Mouse (Mus musculus) frontal cortex, adult 2 months (tissue): Measurements from ENCODE around the gene Neurod2. TPM values are rescaled to one million over a fixed set of nuclear protein-coding genes. Genes with fewer than 3 reads are reported as not detected.

Source experiments
- DNase-seq, 2 experiments: peaks; one replicate each; pipeline ENCODE4 v3.0.0; 2022; ENCODE audit warnings: low spot score in 1 of 2; ENCODE audit errors: extremely low spot score in 1 of 2
- polyA plus RNA-seq: library from polyadenylated mRNA; depleted of rRNA; stranded (reverse); fragments of >200 nt; gene quantifications from 2 replicates; pipeline ENCODE4 v1.2.3, GENCODE M21; 2012

Gene Neurod2
- polyA plus RNA-seq, 1 experiment, result 33.9 TPM

- DNase-seq, result no peak
Observed at GRCm38 (mm10) chr11:98333981-98334741, 4.7 kb upstream of the Neurod2 start.

- DNase-seq, result no peak
Observed at GRCm38 (mm10) chr11:98333263-98333696, 3.8 kb upstream of the Neurod2 start.

- no peak for DNase-seq
Observed at GRCm38 (mm10) chr11:98332841-98333240, 3.4 kb upstream of the Neurod2 start.

- DNase-seq, result no peak
Observed at GRCm38 (mm10) chr11:98332186-98332585, 2.7 kb upstream of the Neurod2 start.

GRCm38 (mm10) chr11:98331401-98331800 is 2.0 kb upstream of the Neurod2 start:
- DNase-seq, result no peak

- no peak for DNase-seq
Observed at GRCm38 (mm10) chr11:98330745-98331204, 1.3 kb upstream of the Neurod2 start.

GRCm38 (mm10) chr11:98329960-98330744 is 704 bp upstream of the Neurod2 start:
- DNase-seq, result no peak

- DNase-seq, result no peak
Observed at GRCm38 (mm10) chr11:98328371-98329069, 928 bp downstream of the Neurod2 start.

GRCm38 (mm10) chr11:98328031-98328370 is 1.4 kb downstream of the Neurod2 start:
- no peak for DNase-seq

- DNase-seq, result no peak
Observed at GRCm38 (mm10) chr11:98327136-98328030, 2.1 kb downstream of the Neurod2 start.

GRCm38 (mm10) chr11:98326741-98327135 is 2.7 kb downstream of the Neurod2 start:
- DNase-seq, result no peak

- no peak for DNase-seq
Observed at GRCm38 (mm10) chr11:98325821-98326218, 3.6 kb downstream of the Neurod2 start.

GRCm38 (mm10) chr11:98325191-98325820 is 4.1 kb downstream of the Neurod2 start:
- no peak for DNase-seq

GRCm38 (mm10) chr11:98323933-98324332 is 5.5 kb downstream of the Neurod2 start:
- no peak for DNase-seq

- DNase-seq, result no peak
Observed at GRCm38 (mm10) chr11:98323136-98323866, 6.1 kb downstream of the Neurod2 start.

- DNase-seq, result no peak
Observed at GRCm38 (mm10) chr11:98322159-98322558, 7.3 kb downstream of the Neurod2 start.

- DNase-seq, result no peak
Observed at GRCm38 (mm10) chr11:98321677-98322003, 7.8 kb downstream of the Neurod2 start.

- no peak for DNase-seq
Observed at GRCm38 (mm10) chr11:98320806-98321676, 8.4 kb downstream of the Neurod2 start.
